Mouse (Mus musculus) megakaryocyte, embryonic 14.5 days (primary cell): ENCODE data around the gene Pip5kl1.

Experiments
- FLI1 ChIP-seq: IDR thresholded peaks from 2 replicates; pipeline ENCODE4 v1.6.1; 2012; ENCODE audit warnings: low read length, inconsistent platforms, mixed read lengths
- GATA1 ChIP-seq: IDR thresholded peaks from 3 replicates; pipeline ENCODE4 v1.6.1; 2012; ENCODE audit warnings: mixed read lengths, low read length, inconsistent platforms, borderline replicate concordance

- TF ChIP-seq GATA1 (no peak), FLI1 (no peak)
Observed at GRCm38 (mm10) chr2:32575586-32576160, 1.1 kb downstream of the Pip5kl1 start, which contains the start of gene 9430097D07Rik.
